ENCODE assay signal across 1 mouse cellular context in the genomic region with DNA sequence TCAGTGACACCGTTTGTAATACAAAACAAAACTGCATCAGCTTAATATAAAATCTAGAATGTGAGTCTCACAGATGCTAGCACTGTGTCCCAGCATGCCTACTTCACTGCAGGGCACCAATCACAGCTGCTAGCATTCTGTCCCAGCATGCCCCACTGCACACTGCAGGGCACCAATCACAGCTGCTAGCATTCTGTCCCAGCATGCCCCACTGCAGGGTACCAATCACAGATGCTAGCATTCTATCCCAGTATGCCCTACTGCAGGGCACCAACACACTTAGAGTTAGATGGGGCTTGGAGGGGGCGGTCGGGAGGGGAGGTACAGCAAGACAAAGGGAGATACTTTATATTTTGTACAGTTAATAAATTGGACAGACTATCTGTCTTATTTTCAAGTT.
TF ChIP-seq lines count a peak whose summit lies in the region.

No protein-coding gene starts in this region.

TF ChIP-seq in MEL, 35 proteins besides CTCF, POLR2A, EP300 and RAD21 (continued from another document):
- TF ChIP-seq MEF2A (IDR thresholded peaks at IDR 0.05; ENCODE audit: extremely low read depth, insufficient replicate concordance, low read depth, low read length, poor library complexity, severe bottlenecking) (no peak), UBTF (IDR thresholded peaks at IDR 0.05; ENCODE audit: borderline replicate concordance, insufficient read depth, low read depth, low read length) (no peak), USF1 (IDR thresholded peaks at IDR 0.05; ENCODE audit: low read depth, low read length) (no peak), KAT2A (conservative IDR thresholded peaks at IDR 0.05; ENCODE audit: low read depth, low read length) (no peak), ELF1 (IDR thresholded peaks at IDR 0.05; ENCODE audit: low read depth, low read length) (no peak), SIN3A (IDR thresholded peaks at IDR 0.05; ENCODE audit: low read length) (peak; percentile 21; the same call in 1 of the 2 replicates), TCF12 (IDR thresholded peaks at IDR 0.05; ENCODE audit: low read depth, low read length) (no peak), CHD2 (IDR thresholded peaks at IDR 0.05; ENCODE audit: low read length) (no peak), TAL1 (IDR thresholded peaks at IDR 0.05; ENCODE audit: low read length) (no peak), JUND (IDR thresholded peaks at IDR 0.05; ENCODE audit: low read depth, low read length) (no peak), RCOR1 (IDR thresholded peaks at IDR 0.05; ENCODE audit: low read depth, low read length) (0 out of 2 replicates have a peak, but pooled peaks have one; percentile 32), MYB (IDR thresholded peaks at IDR 0.05; ENCODE audit: low read depth, low read length) (no peak), POLR2AphosphoS2 (IDR thresholded peaks at IDR 0.05; ENCODE audit: low read length) (no peak), USF2 (IDR thresholded peaks at IDR 0.05; ENCODE audit: borderline replicate concordance in 1 of 2, insufficient read depth in 1 of 2, low read depth in 1 of 2, low read length in 2 of 2) (no peak), MAFK (IDR thresholded peaks at IDR 0.05; ENCODE audit: borderline replicate concordance, low read depth, low read length) (no peak), GABPA (IDR thresholded peaks at IDR 0.05; ENCODE audit: low read depth, low read length) (no peak), CHD1 (IDR thresholded peaks at IDR 0.05; ENCODE audit: low read depth, low read length) (no peak)
